Mouse (Mus musculus) forebrain, embryonic 16.5 days (tissue): Measurements from ENCODE around the gene Gdf3. TPM values are rescaled to one million over a fixed set of nuclear protein-coding genes. Genes with fewer than 3 reads are reported as not detected.

Experiments used
- ATAC-seq: fragments of 200-750 bp; cut with Nextera tagmentation; 2 replicates; pipeline ENCODE4 v1.8.0; 2017; ENCODE audit warnings: mild to moderate bottlenecking, moderate library complexity
- H3K27ac ChIP-seq: fragments of 300-500 bp; sonication (generic); 2 replicates; pipeline ENCODE4 v1.5.1; 2014; ENCODE audit warnings: low read length, control low read depth
- H3K27me3 ChIP-seq: fragments of 300-500 bp; sonication (generic); replicated peaks from 2 replicates; pipeline ENCODE4 v1.6.1; 2014; ENCODE audit warnings: low read length; ENCODE audit not compliant: control insufficient read depth, insufficient read depth
- H3K36me3 ChIP-seq: fragments of 300-500 bp; sonication (generic); 2 replicates; pipeline ENCODE4 v1.6.1; 2014; ENCODE audit not compliant: control insufficient read depth, insufficient read depth
- H3K4me1 ChIP-seq: fragments of 300-500 bp; sonication (generic); replicated peaks from 2 replicates; pipeline ENCODE4 v1.6.1; 2014; ENCODE audit warnings: low read length; ENCODE audit not compliant: control insufficient read depth, insufficient read depth
- H3K4me2 ChIP-seq: fragments of 300-500 bp; sonication (generic); 2 replicates; pipeline ENCODE4 v1.6.1; 2014; ENCODE audit warnings: mild to moderate bottlenecking, low read length, control low read depth
- H3K4me3 ChIP-seq: fragments of 300-500 bp; sonication (generic); replicated peaks from 2 replicates; pipeline ENCODE4 v1.5.1; 2014; ENCODE audit warnings: mild to moderate bottlenecking, low read length, control low read depth
- H3K9ac ChIP-seq: fragments of 300-500 bp; sonication (generic); replicated peaks from 2 replicates; pipeline ENCODE4 v1.6.1; 2014; ENCODE audit warnings: low read depth, low read length, control low read depth
- H3K9me3 ChIP-seq: fragments of 300-500 bp; sonication (generic); 2 replicates; pipeline ENCODE4 v1.6.1; 2016; ENCODE audit warnings: low read length; ENCODE audit not compliant: control insufficient read depth
- WGBS: fragments of 180-500 bp; shearing (Covaris S2); extraction: QIAGEN DNeasy Blood & Tissue Kit; methylation state at CpG from one replicate; pipeline ENCODE4 v1.1.7; 2014; 5-methylcytosine and 5-hydroxymethylcytosine counted together
- polyA plus RNA-seq: library from polyadenylated mRNA; unstranded; fragments of >200 nt; fragmentation: Nextera tagmentation; extraction: Ambion mirVana; gene quantifications from 2 replicates; pipeline ENCODE4 v1.2.1, GENCODE M21; 2015

Gene Gdf3
- polyA plus RNA-seq, 1 experiment from 2014 or later, result not detected

- 59% methylated on average over 9 of the region's 9 CpGs for WGBS
- no peak for ATAC-seq
These were observed 23.5 kb upstream of the Gdf3 start for GRCm38 (mm10) chr6:122633411-122633810.

GRCm38 (mm10) chr6:122627469-122628108, 17.7 kb upstream of the Gdf3 start:
- 0 out of 2 replicates have a peak overlapping the region, but pooled peaks have one; percentile 6 for H3K4me3 ChIP-seq
- no peak overlapping the region for H3K27ac ChIP-seq
- 55% methylated on average over 20 of the region's 20 CpGs for WGBS
- no peaks in the 10 kb centered on the region for H3K36me3 ChIP-seq
- H3K9ac ChIP-seq, result no peak overlapping the region
- no peaks in the 10 kb centered on the region for H3K27me3 ChIP-seq
- ATAC-seq, result no peak
- no peaks in the 10 kb centered on the region for H3K9me3 ChIP-seq
- no peak overlapping the region for H3K4me2 ChIP-seq
- no peaks in the 10 kb centered on the region for H3K4me1 ChIP-seq

More at GRCm38 (mm10) chr6:122633411-122633810, 23.5 kb upstream of the Gdf3 start:
- no peaks in the 10 kb centered on the region for H3K4me1 ChIP-seq
- H3K27ac ChIP-seq, result no peak overlapping the region
- H3K27me3 ChIP-seq, result no peaks in the 10 kb centered on the region
- H3K9me3 ChIP-seq, result no peaks in the 10 kb centered on the region
- H3K4me2 ChIP-seq, result no peak overlapping the region
- no peaks in the 10 kb centered on the region for H3K36me3 ChIP-seq
- no peak overlapping the region for H3K9ac ChIP-seq
- H3K4me3 ChIP-seq, result no peak overlapping the region

- H3K27ac ChIP-seq, result no peak within 1 kb of the TSS
- H3K4me3 ChIP-seq, result no peak within 1 kb of the TSS
- no peak within 1 kb of the TSS for H3K4me2 ChIP-seq
- no peaks in the 10 kb centered on the region for H3K4me1 ChIP-seq
- no peaks in the 10 kb centered on the region for H3K36me3 ChIP-seq
- H3K27me3 ChIP-seq, result no peaks in the 10 kb centered on the region
- 87% methylated on average over 8 of the region's 8 CpGs for WGBS
- no peak within 1 kb of the TSS for H3K9ac ChIP-seq
- no peaks in the 10 kb centered on the region for H3K9me3 ChIP-seq
- ATAC-seq, result no peak
These were observed 16.2 kb upstream of the Gdf3 start, which contains the start of gene Dppa3 for GRCm38 (mm10) chr6:122626110-122626509. Gene Dppa3, plus strand, starts transcription at chr6:122626410.

- H3K9ac ChIP-seq, result no peak overlapping the region
- no peak for ATAC-seq
- WGBS, result 85% methylated on average over 4 of the region's 4 CpGs
- H3K4me3 ChIP-seq, result no peak overlapping the region
- H3K36me3 ChIP-seq, result no peaks in the 10 kb centered on the region
- H3K4me1 ChIP-seq, result no peaks in the 10 kb centered on the region
- no peaks in the 10 kb centered on the region for H3K9me3 ChIP-seq
- H3K4me2 ChIP-seq, result no peak overlapping the region
- no peaks in the 10 kb centered on the region for H3K27me3 ChIP-seq
- H3K27ac ChIP-seq, result no peak overlapping the region
These were observed 15.3 kb upstream of the Gdf3 start for GRCm38 (mm10) chr6:122625156-122625555.

- H3K9ac ChIP-seq, result no peak overlapping the region
- H3K36me3 ChIP-seq, result no peaks in the 10 kb centered on the region
- no peak overlapping the region for H3K4me2 ChIP-seq
- no peaks in the 10 kb centered on the region for H3K27me3 ChIP-seq
- no peak; the same call in 1 of the 2 replicates for ATAC-seq
- H3K27ac ChIP-seq, result no peak overlapping the region
- H3K4me3 ChIP-seq, result no peak overlapping the region
- H3K9me3 ChIP-seq, result no peaks in the 10 kb centered on the region
- WGBS, result 19% methylated on average over 5 of the region's 5 CpGs
- no peaks in the 10 kb centered on the region for H3K4me1 ChIP-seq
These were observed 14.6 kb upstream of the Gdf3 start for GRCm38 (mm10) chr6:122624480-122624879.

- no peaks in the 10 kb centered on the region for H3K27me3 ChIP-seq
- 91% methylated on average over 6 of the region's 6 CpGs for WGBS
- no peak overlapping the region for H3K4me2 ChIP-seq
These were observed 11.2 kb upstream of the Gdf3 start for GRCm38 (mm10) chr6:122621066-122621465.

GRCm38 (mm10) chr6:122616022-122616421, 6.1 kb upstream of the Gdf3 start:
- no peak overlapping the region for H3K4me2 ChIP-seq
- WGBS, result 73% methylated on average over 3 of the region's 3 CpGs

More at GRCm38 (mm10) chr6:122621066-122621465, 11.2 kb upstream of the Gdf3 start:
- no peak overlapping the region for H3K27ac ChIP-seq
- H3K9me3 ChIP-seq, result no peaks in the 10 kb centered on the region
- ATAC-seq, result no peak
- no peaks in the 10 kb centered on the region for H3K36me3 ChIP-seq
- H3K4me1 ChIP-seq, result no peaks in the 10 kb centered on the region
- no peak overlapping the region for H3K9ac ChIP-seq
- no peak overlapping the region for H3K4me3 ChIP-seq

GRCm38 (mm10) chr6:122614047-122614446, 4.2 kb upstream of the Gdf3 start:
- Histone ChIP-seq H3K36me3 (no peaks in the 10 kb centered on the region), H3K4me2 (no peak overlapping the region), H3K9me3 (no peaks in the 10 kb centered on the region), H3K27ac (no peak overlapping the region), H3K27me3 (no peaks in the 10 kb centered on the region), H3K4me3 (no peak overlapping the region), H3K9ac (no peak overlapping the region), H3K4me1 (no peaks in the 10 kb centered on the region)
- ATAC-seq, result no peak
- 66% methylated on average over 2 of the region's 2 CpGs for WGBS

More at GRCm38 (mm10) chr6:122616022-122616421, 6.1 kb upstream of the Gdf3 start:
- Histone ChIP-seq H3K27me3 (no peaks in the 10 kb centered on the region), H3K36me3 (no peaks in the 10 kb centered on the region), H3K9ac (no peak overlapping the region), H3K4me3 (no peak overlapping the region), H3K4me1 (no peaks in the 10 kb centered on the region), H3K9me3 (no peaks in the 10 kb centered on the region), H3K27ac (no peak overlapping the region)
- ATAC-seq, result no peak

- Histone ChIP-seq H3K36me3 (no peaks in the 10 kb centered on the region), H3K4me2 (no peak overlapping the region), H3K4me1 (no peaks in the 10 kb centered on the region), H3K9ac (no peak overlapping the region), H3K9me3 (no peaks in the 10 kb centered on the region), H3K27me3 (no peaks in the 10 kb centered on the region), H3K27ac (no peak overlapping the region), H3K4me3 (no peak overlapping the region)
- ATAC-seq, result no peak
- WGBS, result 82% methylated on average over 4 of the region's 4 CpGs
These were observed 2.5 kb upstream of the Gdf3 start for GRCm38 (mm10) chr6:122612426-122612825.

- no peak overlapping the region for H3K4me3 ChIP-seq
- 80% methylated on average over 9 of the region's 9 CpGs for WGBS
- no peak overlapping the region for H3K4me2 ChIP-seq
- no peak overlapping the region for H3K27ac ChIP-seq
- H3K27me3 ChIP-seq, result no peaks in the 10 kb centered on the region
- no peaks in the 10 kb centered on the region for H3K9me3 ChIP-seq
- no peaks in the 10 kb centered on the region for H3K36me3 ChIP-seq
- H3K4me1 ChIP-seq, result no peaks in the 10 kb centered on the region
- ATAC-seq, result no peak
- H3K9ac ChIP-seq, result no peak overlapping the region
These were observed 534 bp downstream of the Gdf3 start for GRCm38 (mm10) chr6:122609377-122609728.
